Mouse (Mus musculus): ENCODE measurements at regions not wholly inside any gene's neighbourhood (a gene's known extent, or its start where the extent isn't known, plus 50 kb on each side); places are given as distances from the start of the nearest gene placed in this dataset.
"Not testable (repeated sequence)": the region's sequence is repeated elsewhere in the genome, so short reads cannot be mapped to it uniquely, and the experiment has no call there.

DNA sequence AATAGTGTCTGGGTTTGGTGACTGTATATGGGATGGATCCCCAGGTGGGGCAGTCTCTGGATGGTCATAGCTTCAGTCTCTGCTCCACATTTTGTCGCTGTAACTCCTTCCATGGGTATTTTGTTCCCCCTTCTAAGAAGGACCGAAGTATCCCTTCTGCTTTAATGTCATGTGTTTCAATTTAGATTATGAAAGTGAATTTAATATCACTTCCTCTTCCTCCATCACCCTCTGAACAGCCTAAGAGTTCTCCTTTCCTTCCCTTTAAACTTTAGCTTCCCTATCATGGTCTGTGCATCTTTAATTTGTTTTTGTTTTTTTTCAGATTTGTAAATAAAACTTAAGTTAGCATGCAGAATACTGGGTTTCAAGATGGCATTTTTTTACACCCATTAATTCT, 211.0 kb upstream of the Phyhipl start:
- in situ Hi-C loops (cut with MboI, MseI) = no loop called here

DNA sequence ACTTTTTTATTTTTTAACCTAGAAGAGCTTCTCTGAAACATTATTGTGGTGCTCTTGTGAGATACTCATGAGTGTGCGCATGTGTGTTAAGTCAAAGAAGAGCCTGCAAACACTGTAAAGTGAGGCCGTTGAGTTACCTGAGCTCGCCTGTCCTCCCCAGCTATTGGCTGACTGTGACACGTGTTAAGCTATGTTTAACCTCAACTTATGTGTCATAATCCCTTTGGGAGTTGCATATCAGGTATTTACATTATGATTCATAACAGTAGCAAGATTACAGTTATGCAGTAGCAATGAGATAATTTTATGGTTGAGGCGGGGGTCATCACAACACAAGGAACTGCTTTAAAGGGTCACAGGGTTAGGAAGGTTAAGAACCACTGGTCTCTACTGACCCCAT, 208.9 kb upstream of the Phyhipl start:
- in situ Hi-C loops (cut with MboI, MseI) = no loop called here

GRCm38 (mm10) chr10:70862022-70862335, 206.2 kb upstream of the Phyhipl start:
- in situ Hi-C loops (cut with MboI, MseI) = no loop called here

GRCm38 (mm10) chr10:70861131-70862021, 205.6 kb upstream of the Phyhipl start:
- in situ Hi-C loops (cut with MboI, MseI) = no loop called here

DNA sequence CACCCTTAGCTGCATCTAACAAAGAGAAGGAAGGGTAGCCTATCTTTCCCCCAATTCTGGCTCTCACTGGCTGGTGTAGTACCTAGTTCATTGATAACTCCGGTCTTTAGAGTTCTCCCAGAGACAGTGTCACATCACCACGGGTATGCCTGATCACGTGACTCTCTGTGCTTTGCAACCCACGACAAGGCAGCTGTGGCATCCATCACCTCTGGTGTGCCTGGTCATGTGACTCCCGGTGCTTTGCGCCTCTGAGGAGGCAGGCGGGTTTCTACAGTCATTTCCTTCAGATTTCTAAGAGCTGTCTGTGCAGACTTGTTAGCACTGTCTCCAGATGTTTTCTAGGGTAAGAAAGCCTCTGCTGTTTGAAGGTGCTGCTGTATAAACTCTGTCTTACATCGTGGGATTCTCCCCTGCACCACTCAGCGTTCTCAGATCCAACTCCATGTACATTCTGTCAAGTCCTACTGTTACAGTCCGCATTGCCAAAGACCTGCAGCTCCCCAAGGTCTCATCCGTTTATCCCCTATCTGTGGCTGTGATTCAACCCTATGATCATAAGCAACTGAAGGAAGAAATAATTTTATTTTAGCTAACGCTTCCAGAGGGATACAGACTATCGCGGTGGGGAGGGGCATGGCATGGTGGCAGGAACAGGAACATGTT, 201.5 kb upstream of the Phyhipl start:
- in situ Hi-C loops (cut with MboI, MseI) = loop anchor here (10.0 kb wide), 1 partner anchor 62 kb away; no protein-coding TSS in a partner anchor

GRCm38 (mm10) chr10:70855948-70856347, 200.2 kb upstream of the Phyhipl start:
- in situ Hi-C loops (cut with MboI, MseI) = loop anchor here (10.0 kb wide), 1 partner anchor 61 kb away; no protein-coding TSS in a partner anchor

DNA sequence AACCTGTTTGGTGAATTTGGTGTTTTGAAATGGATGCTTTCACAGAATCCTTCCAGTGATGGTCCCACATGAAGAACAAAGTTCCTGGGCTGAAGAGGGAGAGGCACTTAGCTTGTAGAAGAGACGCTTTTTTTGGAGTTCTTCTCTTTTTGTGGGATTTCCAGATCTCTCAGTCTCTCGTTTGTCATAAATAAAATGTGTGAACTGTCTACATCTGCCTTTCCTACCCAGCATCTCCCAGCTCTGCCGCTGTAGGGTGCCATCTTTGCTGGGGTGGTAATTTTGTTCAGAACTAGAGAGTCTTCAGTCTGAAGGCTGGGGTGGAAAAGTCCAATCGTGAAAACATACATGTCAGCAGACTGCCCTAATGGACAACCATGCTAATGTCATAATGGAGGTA, 197.8 kb upstream of the Phyhipl start:
- in situ Hi-C loops (cut with MboI, MseI) = loop anchor here (10.0 kb wide), 1 partner anchor 59 kb away; no protein-coding TSS in a partner anchor

DNA sequence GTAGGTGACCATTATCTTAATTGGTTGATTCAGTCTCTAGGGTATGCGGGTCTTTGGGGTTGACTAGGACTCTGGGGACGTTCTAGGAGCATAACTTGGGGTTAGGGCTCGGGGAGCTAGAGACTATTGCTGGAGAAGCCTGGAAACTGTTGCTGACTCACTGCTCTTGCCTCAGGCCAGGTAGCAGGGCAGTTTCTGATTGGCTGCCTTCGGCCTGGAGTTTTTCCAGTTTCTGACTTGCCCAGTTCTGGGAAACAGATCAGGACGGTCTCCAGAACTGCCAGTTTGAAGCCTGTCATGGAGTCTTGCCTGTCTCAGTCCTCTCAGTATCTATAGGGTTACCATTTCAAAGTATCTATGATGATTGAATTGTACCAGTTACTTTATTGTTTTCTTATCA, 192.4 kb upstream of the Phyhipl start:
- in situ Hi-C loops (cut with MboI, MseI) = no loop called here

DNA sequence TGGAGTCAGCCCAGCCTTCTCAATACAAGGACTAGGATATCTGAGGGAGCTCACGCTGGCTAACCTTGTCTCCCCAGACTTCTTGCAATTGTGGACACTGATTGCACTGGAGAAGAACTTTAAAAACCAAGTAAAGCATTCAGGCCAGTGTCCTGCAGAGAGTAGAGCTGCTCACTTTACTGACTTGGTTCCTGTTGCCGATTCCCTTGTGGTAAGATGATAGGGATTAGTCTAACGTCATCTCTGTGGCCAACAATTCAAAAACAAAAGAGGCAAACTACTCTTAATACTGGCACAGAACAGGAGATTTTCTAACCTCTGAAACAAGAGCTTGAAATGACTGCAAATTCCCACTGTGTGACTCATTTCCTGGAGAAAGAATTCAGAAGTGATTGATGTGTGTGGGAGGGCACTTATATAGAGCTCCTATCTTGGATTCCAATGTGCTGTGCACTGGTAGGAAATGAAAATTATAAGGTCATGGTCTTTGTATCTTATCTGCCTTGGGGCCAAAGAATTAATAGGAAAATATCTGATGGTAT, 191.6 kb upstream of the Phyhipl start:
- in situ Hi-C loops (cut with MboI, MseI) = no loop called here

DNA sequence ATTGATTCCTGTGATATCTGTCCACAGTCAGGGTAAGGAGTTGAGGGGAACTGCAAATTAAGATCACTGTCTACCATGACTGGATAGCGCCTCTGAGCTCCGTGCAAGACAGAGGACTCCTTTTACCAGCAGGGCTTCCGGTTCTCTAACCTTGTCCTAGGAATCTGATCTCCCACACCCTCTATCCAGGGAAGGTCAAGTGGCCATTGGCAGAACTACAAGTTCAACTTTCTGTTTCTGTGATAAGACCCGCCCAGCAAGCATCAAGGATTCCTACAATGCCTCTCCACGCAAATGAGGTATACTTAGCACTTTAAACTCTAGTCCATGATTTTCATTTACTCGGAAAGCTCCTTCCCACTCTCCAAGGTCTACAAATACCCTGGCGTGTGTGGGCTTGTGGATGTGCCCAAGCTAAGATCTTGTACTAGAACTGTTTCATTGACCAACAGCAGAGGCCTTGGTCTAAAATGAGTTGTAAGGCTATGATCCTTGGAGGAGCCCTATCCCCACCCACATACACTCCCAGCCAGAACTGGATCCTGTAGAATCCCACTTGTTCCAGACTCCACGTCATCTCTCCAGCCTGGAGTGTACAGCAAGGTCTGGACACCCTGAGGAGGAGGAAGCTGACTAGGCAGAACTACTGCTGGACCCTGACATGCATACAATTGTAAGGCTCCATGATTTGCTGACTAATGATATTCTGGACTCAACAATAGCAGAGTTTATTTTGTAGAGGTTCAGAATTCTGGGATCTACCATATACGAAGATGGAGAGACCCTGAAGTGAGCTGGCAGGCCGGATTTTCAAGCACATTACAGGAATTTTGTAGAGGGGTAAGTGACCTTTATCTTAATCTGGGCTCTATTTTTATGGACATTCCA, 190.8 kb upstream of the Phyhipl start:
- in situ Hi-C loops (cut with MboI, MseI) = no loop called here

DNA sequence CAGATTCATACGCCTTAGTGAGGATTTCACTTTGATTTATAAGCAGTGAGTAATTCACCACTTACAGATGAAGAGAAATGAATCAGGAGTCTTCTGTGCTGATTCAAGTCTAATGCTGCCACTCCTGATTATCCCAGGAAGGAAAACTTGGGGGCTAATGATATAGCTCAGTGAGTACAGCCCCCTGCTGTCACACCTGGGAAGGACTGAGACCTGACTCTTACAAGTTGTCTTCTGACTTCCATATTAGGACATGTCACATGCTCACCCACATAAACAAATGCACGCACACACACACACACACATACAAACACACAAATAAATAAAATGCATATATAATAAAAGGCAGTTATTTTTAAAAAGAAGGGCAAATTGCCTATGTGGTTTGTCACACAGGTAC, 188.1 kb upstream of the Phyhipl start:
- in situ Hi-C loops (cut with MboI, MseI) = no loop called here

- in situ Hi-C loops (cut with MboI, MseI) = no loop called here
Observed at GRCm38 (mm10) chr10:70842176-70842838, 186.5 kb upstream of the Phyhipl start.

- in situ Hi-C loops (cut with MboI, MseI) = not testable (repeated sequence)
Observed at GRCm38 (mm10) chr10:70841179-70841578, 185.4 kb upstream of the Phyhipl start.

DNA sequence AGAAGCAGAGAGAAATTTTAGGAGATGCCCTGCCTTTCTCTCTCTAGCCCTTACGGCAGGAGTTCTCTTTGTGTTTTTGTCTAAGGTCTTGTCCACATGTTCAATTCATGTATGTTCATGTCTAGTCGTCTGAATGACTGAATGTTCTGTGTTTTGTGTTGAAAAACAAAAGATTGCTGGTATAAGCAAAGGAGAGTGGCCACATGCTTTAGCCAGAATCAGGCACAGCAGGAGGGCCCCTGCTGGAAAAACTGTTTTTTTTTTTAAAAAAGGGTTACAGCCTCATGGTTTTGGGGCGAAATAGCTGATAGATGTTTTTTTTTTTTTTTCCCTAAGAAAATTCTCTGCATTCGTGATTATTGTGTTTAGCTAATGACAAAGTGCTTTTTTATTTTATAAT, 182.4 kb upstream of the Phyhipl start:
- in situ Hi-C loops (cut with MboI, MseI) = no loop called here

GRCm38 (mm10) chr10:70837326-70837725, 181.6 kb upstream of the Phyhipl start:
- in situ Hi-C loops (cut with MboI, MseI) = no loop called here

- in situ Hi-C loops (cut with MboI, MseI) = no loop called here
Observed at GRCm38 (mm10) chr10:70832616-70833015, 176.9 kb upstream of the Phyhipl start.

- in situ Hi-C loops (cut with MboI, MseI) = no loop called here
Observed at GRCm38 (mm10) chr10:70828217-70828616, 172.5 kb upstream of the Phyhipl start.

DNA sequence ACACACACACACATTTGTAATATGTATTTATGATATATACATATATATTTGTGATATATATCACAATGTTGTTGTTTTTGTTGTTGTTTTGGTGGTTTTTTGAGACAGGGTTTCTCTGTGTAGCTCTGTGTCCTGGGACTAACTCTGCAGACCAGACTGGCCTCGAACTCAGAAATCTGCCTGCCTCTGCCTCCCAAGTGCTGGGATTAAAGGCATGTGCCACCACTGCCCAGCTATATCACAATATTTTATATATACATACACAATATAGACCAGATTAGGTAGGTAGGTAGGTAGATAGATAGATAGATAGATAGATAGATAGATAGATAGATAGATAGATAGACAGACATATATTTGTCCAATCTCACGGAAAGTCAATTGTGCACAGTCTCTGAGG, 171.8 kb upstream of the Phyhipl start:
- in situ Hi-C loops (cut with MboI, MseI) = not testable (repeated sequence)

DNA sequence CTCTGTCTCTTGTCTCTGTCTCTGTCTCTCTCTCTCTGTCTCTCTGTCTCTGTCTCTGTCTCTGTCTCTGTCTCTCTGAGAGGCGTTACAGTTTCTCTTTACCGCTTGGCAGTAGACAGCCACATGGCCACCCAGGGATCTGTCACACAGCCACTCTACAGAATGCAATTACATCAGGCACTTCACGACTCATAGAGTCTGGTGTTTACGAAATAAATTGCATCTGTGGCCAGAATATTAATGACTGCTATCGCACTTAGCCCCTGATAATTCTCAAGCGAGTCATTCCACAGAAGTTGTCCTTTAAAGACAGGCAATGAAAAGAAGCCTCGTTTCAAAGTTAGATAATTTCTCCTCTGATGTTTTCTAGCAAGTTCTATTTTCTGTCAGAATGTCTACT, 170.9 kb upstream of the Phyhipl start:
- in situ Hi-C loops (cut with MboI, MseI) = no loop called here

DNA sequence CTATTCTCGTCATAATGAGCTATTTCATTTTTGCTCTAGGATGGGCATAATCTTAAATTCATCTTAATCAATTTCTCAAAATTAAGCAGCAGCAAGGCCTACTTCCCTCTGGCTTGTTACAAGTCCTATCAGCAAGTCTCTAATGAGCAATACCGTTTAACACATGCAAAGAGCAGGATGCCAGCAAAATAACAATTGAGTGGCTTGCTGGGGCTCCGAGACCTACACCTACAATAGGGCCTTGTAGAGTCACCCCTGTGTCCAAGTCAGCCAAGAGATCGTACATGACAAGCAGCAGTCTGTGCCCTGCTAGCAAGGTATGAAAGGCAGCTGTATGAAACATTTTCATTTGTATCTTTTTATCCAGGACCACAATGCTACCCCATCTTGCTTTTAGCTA, 169.7 kb upstream of the Phyhipl start:
- in situ Hi-C loops (cut with MboI, MseI) = no loop called here

- in situ Hi-C loops (cut with MboI, MseI) = no loop called here
Observed at GRCm38 (mm10) chr10:70824461-70824860, 168.7 kb upstream of the Phyhipl start.
